Mouse (Mus musculus): ENCODE measurements around the gene 2810021J22Rik.
"Not testable (repeated sequence)": the region's sequence is repeated elsewhere in the genome, so short reads cannot be mapped to it uniquely, and the experiment has no call there.

2810021J22Rik gene

GRCm38 (mm10) chr11:58867039-58867953, at the start of gene 2810021J22Rik:
Gene 2810021J22Rik, plus strand, starts transcription at chr11:58867216.
- peak; percentile 80 to 83 for DNase-seq

DNA sequence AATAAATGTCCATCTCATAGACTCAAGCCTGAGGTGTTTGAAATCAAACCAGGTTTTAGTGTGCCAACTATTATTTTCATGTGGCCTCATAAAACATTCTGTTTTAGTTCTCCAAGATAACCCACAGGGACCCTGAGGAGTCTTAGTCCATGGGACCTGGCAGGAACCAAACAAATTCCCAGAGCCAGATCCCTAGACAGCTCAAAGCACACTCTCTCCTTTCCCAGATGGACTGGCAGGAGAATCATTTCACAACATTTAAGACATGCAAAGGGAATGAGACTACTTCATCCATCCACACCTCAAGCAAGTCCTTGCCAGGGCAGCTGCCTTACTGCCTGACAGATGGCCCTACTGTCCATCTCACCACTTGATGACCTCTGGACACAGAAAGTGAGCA, 38.1 kb upstream of the 2810021J22Rik start, which contains the start of gene Olfr312:
Olfr312 (plus strand) TSS at position 301 of the 400 bp plus-strand sequence.
- DNase-seq, result not testable (repeated sequence)

- DNase-seq, result no peak
These were observed 37.3 kb upstream of the 2810021J22Rik start for GRCm38 (mm10) chr11:58829764-58830163.

GRCm38 (mm10) chr11:58832541-58832940, 34.5 kb upstream of the 2810021J22Rik start:
- not testable (repeated sequence) for DNase-seq

- not testable (repeated sequence) for DNase-seq
These were observed 28.1 kb upstream of the 2810021J22Rik start, which contains the start of gene Olfr311 for GRCm38 (mm10) chr11:58838951-58839350. Gene Olfr311, plus strand, starts transcription at chr11:58839251.

DNA sequence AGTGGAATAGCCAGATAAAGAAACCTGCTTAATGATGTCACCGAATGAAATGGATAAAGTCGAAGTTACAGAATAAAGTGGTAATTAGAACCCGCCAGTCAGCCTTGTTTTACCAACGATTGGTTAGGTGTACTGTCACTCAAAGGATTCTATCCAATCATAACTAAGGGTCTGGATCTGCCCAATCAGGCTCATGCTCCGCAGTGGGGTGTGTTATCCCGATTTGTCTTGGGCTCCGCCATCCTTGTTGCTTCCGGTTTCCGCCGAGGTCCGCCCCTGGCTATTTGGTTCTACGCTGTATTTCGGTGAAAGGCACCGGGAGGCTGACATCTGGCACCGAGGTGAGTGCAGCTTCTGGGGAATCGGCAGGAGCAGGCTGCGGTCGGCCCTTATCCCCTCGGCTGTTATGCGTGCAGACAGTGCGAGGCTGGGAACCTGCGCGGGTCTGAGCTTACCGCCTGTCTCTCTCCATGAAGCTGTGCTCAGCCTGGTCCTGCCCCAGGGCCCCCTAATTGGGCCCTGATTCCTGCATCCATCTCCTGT, 20.0 kb upstream of the 2810021J22Rik start, which contains the start of gene Gm12258:
Gm12258 (plus strand) TSS at position 240 of the 543 bp plus-strand sequence.
- peak; percentile 90 to 93 for DNase-seq

GRCm38 (mm10) chr11:58847636-58848035, 19.4 kb upstream of the 2810021J22Rik start:
- DNase-seq, result no peak

DNA sequence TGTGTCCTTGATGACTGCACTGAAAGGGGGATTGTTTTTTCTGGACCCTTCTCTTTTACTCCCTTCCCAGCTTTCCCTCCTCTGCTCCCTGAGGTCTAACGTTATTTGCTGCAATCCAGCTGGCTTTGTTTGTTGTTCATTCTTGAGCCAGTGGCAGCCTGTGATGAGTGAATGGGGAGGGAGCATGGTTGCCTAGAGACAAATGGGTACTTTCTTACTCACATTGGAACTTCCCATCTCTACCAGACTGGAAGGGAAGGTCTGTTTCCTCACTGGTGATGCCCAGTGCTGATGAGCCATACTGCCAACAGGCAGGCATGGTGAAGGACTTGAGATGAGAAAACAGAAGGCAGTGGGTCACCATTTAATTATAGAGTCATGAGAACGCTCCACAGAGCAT, 17.3 kb upstream of the 2810021J22Rik start:
- no peak for DNase-seq

DNA sequence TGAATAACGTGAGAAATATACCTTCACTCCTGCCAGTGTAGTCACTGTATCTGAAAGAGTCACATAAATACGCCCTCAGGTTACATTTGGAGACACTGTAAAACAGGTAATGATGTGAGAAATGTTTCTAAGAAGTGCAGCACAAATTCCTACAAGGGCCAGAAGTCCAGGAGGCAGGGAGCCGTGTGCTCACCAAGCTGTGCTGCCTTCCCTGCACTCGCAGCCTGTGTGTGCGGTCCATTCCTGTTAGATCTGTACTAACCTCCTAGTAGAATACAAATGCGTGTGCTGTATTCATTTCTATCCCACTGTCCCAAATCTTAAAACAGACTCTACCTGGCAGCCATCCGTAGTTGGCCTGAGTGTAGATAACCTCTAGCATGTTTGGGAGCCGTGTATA, 6.3 kb upstream of the 2810021J22Rik start:
- no peak for DNase-seq

GRCm38 (mm10) chr11:58867954-58868330, 926 bp downstream of the 2810021J22Rik start:
- no peak for DNase-seq

- DNase-seq, result no peak
These were observed 3.9 kb downstream of the 2810021J22Rik start for GRCm38 (mm10) chr11:58870961-58871360.

DNA sequence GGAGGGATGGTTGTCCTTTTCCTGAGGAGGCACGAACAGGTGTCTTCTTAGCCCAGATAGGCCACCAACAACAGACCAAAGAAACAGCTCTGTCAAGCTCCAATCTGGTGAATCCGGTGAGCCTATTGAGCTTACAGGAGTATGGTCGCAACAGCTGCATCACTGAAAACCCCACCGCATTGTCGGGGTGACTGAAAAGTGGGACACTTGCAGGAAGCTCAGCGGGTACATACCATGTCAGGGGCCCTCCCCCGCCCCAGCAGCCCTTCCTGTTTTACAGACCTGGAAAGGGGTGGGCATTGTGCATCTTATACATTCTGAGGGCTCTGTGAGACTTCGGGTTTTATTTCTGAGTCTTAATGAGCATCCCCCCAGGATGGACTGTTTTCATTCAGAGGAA, 16.7 kb downstream of the 2810021J22Rik start:
- DNase-seq, result no peak

GRCm38 (mm10) chr11:58890511-58890910, 23.5 kb downstream of the 2810021J22Rik start:
- DNase-seq, result no peak

GRCm38 (mm10) chr11:58894456-58894855, 27.4 kb downstream of the 2810021J22Rik start:
- no peak for DNase-seq

- peak in 1 of 2 experiments; percentile 32 for DNase-seq
These were observed 30.5 kb downstream of the 2810021J22Rik start for GRCm38 (mm10) chr11:58897485-58897884.

GRCm38 (mm10) chr11:58901080-58901479, 34.1 kb downstream of the 2810021J22Rik start:
- no peak for DNase-seq

DNA sequence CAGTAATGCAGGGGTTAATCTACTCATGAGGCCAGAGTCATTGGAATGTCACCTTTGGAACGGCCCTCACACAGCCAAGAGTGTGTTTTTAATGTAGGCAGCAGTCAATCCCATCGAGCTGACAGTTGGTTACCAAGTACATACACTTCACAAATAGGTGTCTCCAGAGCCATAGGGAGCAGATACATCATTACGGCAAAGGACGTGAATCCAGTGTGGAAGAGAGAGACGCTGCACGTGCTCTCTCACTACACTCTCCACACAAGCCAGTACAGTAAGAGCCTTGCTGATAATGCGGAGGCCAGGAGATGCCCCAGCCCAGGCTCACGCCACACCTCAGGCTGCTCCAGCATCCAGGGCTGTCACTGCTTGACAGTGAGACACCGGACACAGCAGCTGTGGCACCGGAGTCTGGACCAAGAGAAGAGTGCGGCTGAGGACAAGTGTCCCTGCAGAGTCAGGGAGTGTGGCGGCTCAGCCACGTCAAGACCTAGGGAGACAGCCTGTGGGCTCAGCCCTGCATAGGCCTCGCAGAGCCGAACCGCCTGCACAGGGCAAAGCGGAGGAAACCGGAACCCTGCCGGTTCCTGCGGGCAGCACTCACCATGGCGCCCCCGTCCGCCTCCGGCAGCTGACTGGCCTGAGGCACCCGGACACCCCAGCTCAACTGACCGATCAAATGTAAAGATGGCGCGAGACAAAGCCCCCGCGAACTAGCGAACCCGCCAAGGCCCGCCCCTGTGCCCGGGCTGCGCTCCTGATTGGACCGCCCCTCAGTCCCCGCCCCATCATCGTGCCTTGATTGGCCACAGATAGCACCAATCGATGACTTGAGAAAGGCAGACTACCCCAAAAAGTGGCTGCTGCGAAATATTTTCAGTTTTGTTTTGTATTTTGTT, 36.7 kb downstream of the 2810021J22Rik start, which contains the start of gene Zfp39:
Zfp39 (minus strand) TSS at position 715 of the 899 bp plus-strand sequence.
- peak; percentile 97 for DNase-seq

- DNase-seq, result no peak
These were observed 37.3 kb downstream of the 2810021J22Rik start for GRCm38 (mm10) chr11:58904410-58904718.

GRCm38 (mm10) chr11:58904838-58905237, 37.8 kb downstream of the 2810021J22Rik start:
- peak in 1 of 2 experiments; percentile 29 for DNase-seq

DNA sequence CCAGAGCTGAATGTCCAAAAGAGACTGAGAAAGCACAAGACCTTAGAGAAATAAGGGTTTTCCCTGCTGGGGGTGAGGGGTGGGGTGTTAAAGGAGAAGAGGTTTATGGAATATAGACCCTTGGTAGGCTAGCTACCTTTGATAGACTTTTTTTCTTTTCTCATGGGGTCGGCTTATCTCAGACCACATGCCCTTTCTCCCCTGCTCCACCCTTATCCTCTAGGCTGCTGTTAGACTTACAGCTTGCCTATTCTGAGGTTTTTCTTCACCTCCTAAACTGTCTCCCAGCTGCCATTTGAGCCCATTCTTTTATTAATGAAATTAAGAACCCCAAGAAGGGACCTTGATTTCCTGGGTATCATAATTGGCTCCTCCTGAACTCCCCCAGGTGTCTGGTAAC, 46.8 kb downstream of the 2810021J22Rik start:
- no peak for DNase-seq

GRCm38 (mm10) chr11:58914461-58915028, 47.5 kb downstream of the 2810021J22Rik start:
- DNase-seq, result peak in 1 of 2 experiments; percentile 23

All from lung, adult 18-20 months (tissue).